Mouse (Mus musculus): Measurements from ENCODE around the gene H2-M9. TPM values are rescaled to one million over a fixed set of nuclear protein-coding genes. Genes with fewer than 3 reads are reported as not detected.

Gene H2-M9
- 0.09 TPM in 1 of 2 replicates, not detected in the other for polyA plus RNA-seq (2012; rRNA removed; ENCODE audit: low replicate concordance)

DNA sequence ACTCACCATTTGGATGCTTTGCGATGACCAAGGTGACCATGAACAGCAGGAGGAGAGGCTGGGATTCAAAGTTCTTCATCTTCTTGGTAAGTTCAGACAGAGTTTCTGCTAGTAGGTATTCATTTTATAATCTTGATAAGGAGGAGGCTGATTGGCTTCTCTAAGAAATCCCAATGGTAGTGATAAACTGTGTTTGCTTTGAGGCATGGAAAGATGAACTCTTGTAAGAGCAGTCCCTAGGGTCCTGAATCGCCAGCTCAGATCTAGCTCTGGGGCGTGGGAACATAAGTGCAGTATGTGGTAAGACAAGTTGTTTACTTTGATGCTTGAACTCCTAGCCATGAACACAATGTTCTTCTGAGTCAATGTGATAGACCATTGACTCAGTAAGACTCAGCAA lies at the start of gene H2-M9:
Gene H2-M9 (minus strand): TSS at position 101 of the 400 bp plus-strand sequence.

DNA sequence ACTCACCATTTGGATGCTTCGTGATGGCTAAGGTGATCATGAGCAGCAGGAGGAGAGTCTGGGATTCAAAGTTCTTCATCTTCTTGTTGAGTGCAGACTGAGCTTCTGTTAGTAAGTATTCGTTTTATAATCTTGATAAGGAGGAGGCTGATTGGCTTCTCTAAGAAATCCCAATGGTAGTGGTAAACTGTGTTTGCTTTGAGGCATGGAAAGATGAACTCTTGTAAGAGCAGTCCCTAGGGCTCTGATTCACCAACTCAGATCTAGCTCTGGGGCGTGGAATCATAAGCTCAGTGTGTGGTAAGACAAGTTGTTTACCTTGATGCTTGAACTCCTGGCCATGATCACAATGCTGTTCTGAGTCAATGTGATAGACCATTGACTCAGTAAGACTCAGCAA lies 29.7 kb upstream of the H2-M9 start, which contains the start of gene H2-M1:
Gene H2-M1 (minus strand): TSS at position 101 of the 400 bp plus-strand sequence.

Other genes starting within 250 kb of the H2-M9 start
- not detected in 2 replicates for gene H2-M10.4, start 180.3 kb downstream of the H2-M9 start, polyA plus RNA-seq (2012; rRNA removed; ENCODE audit: low replicate concordance)
- not detected in 2 replicates for gene H2-M11, start 95.6 kb downstream of the H2-M9 start, polyA plus RNA-seq (2012; rRNA removed; ENCODE audit: low replicate concordance)
- gene H2-M1, start 29.6 kb upstream of the H2-M9 start, polyA plus RNA-seq (2012; rRNA removed; ENCODE audit: low replicate concordance), result not detected in 2 replicates
- not detected in 2 replicates for gene H2-M10.5, start 130.2 kb upstream of the H2-M9 start, polyA plus RNA-seq (2012; rRNA removed; ENCODE audit: low replicate concordance)
- not detected in 2 replicates for gene H2-M10.6, start 169.5 kb upstream of the H2-M9 start, polyA plus RNA-seq (2012; rRNA removed; ENCODE audit: low replicate concordance)
- 26.0 and 26.5 TPM in 2 replicates for gene Trim26, start 194.5 kb upstream of the H2-M9 start, polyA plus RNA-seq (2012; rRNA removed; ENCODE audit: low replicate concordance)
- 7.4 and 33.1 TPM in 2 replicates for gene Trim15, start 224.5 kb upstream of the H2-M9 start, polyA plus RNA-seq (2012; rRNA removed; ENCODE audit: low replicate concordance)
- 0.05 TPM in 1 of 2 replicates, not detected in the other for gene Trim10, start 226.9 kb upstream of the H2-M9 start, polyA plus RNA-seq (2012; rRNA removed; ENCODE audit: low replicate concordance)
- gene Trim40, start 247.5 kb upstream of the H2-M9 start, polyA plus RNA-seq (2012; rRNA removed; ENCODE audit: low replicate concordance), result 15.0 and 31.3 TPM in 2 replicates

Measured in duodenum, adult 2 months (tissue).